Mouse (Mus musculus): ENCODE measurements around the gene Clec2i. TPM values are rescaled to one million over a fixed set of nuclear protein-coding genes. Genes with fewer than 3 reads are reported as not detected.
"Not testable (repeated sequence)": the region's sequence is repeated elsewhere in the genome, so short reads cannot be mapped to it uniquely, and the experiment has no call there.

Clec2i gene
- total RNA-seq (2015): 34.3 and 38.5 TPM in 2 replicates
- 58.0 and 59.7 TPM in 2 replicates for total RNA-seq (2017)

DNA sequence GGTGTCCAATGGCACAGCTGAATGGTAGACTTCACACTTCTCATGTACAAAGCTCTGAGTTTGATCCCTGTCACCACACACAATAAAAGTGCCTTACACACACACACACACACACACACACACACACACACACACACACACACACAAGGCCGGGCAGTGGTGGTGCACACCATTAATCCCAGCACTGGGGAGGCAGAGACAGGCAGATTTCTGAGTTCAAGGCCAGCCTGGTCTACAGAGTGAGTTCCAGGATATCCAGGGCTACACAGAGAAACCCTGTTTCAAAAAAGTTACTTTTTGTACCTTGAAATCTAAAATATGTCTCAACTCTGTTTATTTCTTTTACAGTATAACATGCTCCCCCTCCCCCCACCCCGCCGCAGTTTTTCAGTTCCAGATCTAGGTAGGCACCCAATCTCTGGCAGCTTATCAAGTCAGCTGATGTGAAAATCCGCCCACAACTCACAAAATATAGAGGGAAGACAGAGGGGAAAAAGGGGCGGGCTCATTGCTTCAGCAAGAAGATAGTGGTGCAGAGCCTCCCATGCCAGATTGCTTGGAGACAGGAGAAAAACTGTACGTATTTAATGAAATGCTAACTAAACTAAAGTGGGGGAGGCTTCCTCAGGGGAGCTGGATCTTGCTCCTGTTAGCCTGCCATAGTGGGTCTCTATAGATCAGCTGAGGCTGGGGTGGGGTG is at the start of gene Clec2i:
TSS of gene Clec2i (plus strand) at position 498 of the 700 bp plus-strand sequence.
- peak; percentile 56 for ATAC-seq (ENCODE audit: poor library complexity, severe bottlenecking)

DNA sequence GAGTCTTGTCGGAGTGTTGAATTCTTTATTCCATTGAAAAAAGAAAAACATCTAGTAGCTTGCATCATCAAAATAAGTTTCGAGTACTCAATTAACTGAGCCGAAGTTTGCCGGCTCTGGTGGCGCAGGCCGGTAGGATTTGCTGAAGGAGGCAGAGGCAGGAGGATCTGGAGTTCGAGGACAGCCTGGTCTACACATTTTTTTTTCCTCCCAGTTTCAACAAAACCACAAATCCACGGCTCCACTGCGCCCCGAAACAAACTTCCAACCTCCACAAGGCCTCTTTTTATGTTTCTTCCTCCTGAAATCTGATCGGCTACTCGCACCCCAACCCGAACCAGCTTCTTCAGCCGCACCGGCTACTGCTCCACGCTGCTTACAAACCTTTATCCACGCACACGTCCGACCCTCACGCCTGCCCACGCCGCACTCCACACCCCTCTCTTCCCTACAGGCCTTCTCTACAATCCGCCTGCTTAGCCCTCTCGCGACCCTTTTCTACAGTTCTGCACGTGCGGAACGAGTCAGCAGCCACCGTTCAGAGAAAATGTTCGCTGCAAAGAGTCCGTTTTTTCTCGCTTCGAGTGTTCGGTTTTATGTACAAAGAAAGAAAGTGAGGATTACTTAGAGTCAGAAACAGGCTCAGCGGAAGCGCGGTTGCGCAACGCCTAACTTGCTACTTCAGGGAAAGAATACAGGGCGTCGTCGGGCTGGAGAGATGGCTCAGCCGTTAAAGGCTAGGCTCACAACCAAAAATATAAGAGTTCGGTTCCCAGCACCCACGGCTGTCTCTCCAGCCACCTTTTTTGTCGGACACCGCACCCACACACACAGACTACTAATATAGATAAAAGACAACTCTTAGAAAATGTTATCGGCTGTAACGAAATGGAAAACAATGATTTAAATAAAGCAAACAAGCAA is 48.8 kb upstream of the Clec2i start:
- ATAC-seq (ENCODE audit: poor library complexity, severe bottlenecking): peak; percentile 14

DNA sequence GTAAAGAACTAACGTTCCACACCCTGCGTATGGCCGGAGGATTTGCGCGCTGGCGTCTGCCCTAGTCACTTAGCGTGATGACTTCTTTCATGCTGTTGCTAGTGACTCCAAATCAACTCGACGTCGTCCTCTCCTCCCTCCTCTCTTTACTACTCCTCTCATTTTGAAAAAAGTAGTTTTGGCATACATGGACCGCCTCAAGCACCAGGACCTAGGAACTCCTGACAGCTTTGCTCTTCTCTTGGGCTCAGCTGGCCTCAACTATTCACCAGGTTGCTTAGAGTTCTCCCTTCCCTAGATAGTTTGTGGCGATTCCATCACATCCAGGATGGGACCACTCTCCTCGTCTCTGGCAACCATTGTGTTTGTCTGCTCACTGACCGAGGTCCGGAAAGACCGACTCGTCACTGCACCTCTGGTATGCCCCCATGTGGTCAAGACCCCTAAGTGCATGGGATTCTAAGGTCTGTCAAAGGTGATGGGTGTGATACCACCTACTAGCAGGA is 48.1 kb upstream of the Clec2i start:
- peak; percentile 54 for ATAC-seq (ENCODE audit: poor library complexity, severe bottlenecking)

DNA sequence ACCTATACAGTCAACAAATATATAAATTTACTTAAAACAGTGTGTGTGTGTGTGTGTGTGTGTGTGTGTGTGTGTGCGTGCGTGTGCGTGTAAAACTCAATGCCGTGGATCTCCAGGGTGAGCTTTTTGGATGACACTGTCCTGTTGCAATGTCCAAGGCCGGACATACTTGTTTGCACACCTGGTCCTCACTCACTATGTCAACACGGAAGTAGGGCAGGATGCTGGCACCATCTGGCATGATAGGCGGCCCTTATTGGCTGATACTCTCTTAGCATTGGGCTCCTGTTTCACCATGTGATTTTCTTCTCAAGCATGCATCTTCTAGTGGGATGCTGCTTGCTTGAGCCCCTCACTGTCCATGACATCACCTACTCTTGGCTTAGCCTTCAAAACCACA is 47.5 kb upstream of the Clec2i start:
- ATAC-seq (ENCODE audit: poor library complexity, severe bottlenecking): 0 out of 2 replicates have a peak, but pooled peaks have one; percentile 7

DNA sequence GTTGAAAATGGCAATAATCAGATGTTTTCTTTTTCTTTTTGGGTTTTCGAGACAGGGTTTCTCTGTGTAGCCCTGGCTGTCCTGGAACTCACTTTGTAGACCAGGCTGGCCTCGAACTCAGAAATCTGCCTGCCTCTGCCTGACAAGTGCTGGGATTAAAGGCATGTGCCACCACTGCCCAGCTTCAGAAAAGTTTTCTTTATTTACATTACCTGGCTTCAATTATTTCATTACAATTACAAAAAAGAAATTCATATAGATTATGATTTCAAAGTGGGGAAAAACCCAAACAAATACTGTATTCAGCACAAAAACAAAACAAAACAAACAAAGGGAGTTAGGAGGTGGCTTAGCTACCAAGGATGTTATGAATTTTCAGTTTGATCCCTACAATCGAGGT is 46.7 kb upstream of the Clec2i start:
- ATAC-seq (ENCODE audit: poor library complexity, severe bottlenecking): not testable (repeated sequence)

DNA sequence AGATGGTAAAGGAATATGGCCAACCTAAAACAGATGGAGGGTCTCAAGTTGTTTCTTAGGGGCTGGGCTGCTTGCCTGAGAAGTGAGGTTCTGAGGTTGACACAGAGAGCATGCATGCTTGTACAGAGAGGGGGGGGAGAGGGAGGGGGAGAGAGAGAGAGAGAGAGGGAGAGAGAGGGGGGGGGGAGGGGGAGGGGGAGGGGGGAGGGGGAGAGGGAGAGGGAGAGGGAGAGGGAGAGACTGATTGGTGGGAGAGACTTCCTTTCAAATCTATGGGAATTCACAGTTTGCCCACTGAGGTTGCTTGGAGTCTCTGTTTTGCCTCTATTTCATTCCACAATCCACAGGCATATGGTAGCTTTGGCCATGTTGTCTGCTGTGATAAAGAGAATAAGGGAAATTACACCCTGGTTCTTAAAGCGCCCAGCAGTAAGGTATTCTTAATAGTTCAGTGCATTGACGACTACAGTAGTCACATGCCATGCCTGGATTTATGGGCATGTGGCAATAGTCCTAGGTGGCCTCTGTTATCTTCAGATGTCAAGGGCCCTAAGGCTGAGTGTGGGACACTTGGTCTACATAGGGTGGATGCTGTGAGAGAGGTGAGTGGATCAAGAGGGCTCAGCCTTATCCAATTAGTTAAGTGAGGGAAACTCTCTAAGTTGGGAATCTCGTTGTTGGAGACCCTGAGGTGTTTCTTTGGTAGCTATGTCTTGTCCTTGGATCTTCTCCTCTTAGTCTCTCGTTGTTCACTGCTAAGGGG is 45.9 kb upstream of the Clec2i start:
- no peak for ATAC-seq (ENCODE audit: poor library complexity, severe bottlenecking)

DNA sequence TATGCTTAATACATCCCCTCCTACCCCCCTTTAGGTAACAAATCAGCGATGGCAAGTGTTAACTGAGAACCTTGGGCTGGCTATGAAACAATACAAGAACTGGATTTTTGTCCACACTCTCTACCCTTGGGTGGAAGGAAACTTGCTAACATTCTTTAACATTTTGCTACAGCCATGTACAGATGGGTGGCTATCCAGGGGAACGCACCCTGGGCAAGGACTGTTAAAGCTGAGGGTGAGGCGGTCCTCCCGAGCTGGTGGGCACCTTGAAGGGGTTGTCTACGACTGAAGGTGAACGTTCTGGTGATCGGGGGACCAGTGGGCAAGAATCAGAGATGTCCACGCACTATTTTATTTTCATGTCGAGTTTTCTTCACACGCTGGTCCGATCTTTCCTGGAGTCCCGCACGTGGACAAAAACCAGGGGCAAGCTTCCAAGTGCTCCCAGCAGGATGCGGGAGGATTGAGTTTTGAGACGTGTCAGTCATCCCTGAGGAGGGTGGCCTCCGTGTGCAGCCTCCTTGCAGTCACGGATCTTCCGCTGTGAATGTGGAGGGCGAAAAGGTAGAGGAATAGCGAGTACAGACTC is 44.9 kb upstream of the Clec2i start:
- ATAC-seq (ENCODE audit: poor library complexity, severe bottlenecking): no peak

DNA sequence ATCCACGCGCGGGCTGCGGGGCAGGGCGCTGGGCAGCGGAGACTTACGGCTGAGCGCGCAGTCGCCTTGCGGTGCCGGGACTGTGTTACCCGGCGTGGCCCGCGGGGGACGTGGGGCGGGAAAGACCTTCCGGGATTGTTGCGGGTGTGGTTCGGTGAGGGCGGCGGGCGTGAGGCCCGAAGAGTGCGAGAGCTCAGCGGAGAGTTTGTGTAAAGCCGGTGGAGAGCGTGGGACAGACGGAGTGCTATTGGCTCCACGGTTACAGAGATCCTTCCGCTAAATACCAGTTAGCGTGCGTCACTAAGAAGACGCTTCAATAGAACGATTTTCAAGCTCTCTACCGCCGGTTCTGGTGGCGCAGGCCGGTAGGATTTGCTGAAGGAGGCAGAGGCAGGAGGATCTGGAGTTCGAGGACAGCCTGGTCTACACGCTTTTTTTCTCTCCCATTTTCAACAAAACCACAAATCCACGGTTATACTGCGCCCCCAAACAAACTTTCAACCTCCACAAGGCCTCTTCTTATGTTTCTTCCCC is 44.4 kb upstream of the Clec2i start:
- peak; percentile 51 for ATAC-seq (ENCODE audit: poor library complexity, severe bottlenecking)

DNA sequence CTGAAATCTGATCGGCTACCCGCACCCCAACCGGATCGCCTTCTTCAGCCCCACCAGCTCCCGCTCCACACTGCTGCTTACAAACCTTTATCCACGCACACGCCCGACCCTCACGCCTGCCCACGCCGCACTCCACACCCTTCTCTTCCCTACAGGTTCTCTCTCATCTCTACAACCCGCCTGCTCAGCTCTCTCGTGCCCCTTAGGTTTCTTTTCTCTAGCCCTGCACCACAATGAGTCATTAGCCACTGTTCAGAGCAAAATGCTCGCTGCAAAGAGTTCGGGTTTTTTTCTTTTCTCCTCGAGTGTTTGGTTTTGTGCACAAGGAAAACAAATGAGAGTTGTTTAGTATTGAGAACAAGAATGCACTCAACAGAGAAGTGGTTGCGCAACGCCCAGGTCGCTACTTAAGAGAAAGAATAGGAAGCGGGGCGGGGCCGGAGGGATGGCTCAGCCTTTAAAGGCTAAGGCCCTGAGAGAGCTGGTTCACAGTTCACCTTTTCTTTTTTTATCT is 43.9 kb upstream of the Clec2i start:
- ATAC-seq (ENCODE audit: poor library complexity, severe bottlenecking): peak; percentile 29

DNA sequence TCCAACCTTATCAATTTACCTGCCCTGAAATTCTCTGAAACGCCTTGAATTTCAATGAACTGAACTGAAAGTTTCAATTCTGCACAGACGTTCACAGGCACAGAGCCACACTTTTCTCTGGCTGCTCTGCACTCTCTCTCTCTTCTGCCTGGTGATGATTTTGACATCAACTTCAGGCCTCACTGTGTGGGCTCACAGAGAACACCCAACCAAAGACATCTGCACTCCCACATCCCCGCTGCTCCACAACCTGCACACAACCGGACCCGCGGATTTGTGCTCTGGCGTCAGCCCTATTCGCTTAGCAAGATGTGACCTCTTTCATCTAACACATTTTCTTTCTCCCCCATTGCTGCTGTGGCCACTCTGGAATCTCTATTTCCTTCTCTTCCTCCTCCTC is 43.3 kb upstream of the Clec2i start:
- ATAC-seq (ENCODE audit: poor library complexity, severe bottlenecking): no peak

DNA sequence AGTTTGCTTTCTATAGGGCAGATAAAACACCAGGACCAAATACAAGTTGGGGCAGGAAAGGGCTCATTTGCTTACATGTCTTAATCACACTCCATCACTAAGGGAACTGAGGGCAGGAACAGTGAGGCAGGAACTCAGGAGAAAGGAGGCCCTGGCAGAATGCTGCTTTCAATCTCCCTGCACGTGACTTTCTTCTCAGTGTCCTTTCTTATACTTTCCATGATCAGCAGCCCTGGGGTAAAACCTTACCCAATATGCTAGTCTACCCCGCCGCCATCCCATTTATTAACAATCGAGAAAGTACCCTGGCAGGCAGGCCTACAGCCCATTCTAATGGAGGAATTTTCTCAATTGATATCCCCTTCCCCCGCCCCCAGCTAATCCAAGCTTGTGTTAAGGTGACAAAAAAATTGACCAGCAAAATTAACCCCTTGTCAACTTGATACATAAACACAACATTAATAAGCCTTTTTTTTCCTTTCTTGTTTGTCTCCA is 42.8 kb upstream of the Clec2i start:
- no peak for ATAC-seq (ENCODE audit: poor library complexity, severe bottlenecking)

DNA sequence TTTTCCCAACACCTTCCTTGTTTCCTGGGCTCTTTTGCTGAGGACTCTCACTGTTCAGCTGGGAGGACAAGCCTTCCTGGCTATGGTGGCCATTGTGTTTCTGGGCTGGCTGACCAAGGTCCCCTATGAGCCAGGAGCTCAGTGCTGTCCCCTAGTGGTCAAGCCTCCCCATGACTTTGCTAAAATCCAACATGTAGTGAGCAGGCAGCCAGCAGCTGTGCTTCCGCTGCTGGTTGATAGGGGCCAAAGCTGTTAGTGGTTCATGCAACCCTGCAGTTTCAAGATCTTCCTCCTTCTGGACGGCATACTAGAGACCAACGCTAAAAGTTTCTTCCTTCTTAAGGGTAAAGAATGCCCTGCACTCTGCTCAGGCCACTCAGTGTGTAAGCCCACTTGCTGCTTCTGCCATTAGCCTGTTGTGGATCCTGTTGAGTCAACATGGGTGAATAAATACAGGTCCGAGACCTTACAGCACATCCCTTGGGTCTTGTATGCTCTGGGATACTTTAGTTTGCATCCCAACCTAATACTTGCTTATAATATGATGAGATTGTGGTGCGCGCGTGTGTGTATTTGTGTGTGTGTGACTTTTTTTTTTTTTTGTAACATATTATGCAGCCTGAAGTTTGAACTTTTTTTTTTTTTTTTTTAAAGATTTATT is 41.9 kb upstream of the Clec2i start:
- ATAC-seq (ENCODE audit: poor library complexity, severe bottlenecking): peak; percentile 66

DNA sequence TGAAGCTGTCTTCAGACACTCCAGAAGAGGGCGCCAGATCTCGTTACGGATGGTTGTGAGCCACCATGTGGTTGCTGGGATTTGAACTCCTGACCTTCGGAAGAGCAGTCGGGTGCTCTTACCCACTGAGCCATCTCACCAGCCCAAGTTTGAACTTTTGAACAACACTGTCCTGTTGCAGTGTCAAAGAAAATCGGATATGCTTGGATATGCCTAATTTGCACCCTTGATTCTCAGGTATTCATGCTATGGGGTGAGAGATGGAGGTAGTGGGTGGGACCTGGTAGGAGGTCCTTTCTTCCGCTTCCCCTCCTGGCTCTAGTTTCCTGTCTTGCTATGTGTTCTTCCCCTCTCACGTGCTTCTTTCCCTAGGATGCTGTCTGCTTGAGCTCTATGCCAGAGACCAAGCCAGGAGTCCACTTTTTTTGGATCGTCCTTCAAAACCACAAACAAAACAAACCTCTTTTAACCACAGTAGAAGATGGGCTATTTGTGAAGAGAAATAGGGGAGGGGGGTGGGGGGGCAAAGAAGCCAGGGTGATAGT is 41.3 kb upstream of the Clec2i start:
- no peak for ATAC-seq (ENCODE audit: poor library complexity, severe bottlenecking)

DNA sequence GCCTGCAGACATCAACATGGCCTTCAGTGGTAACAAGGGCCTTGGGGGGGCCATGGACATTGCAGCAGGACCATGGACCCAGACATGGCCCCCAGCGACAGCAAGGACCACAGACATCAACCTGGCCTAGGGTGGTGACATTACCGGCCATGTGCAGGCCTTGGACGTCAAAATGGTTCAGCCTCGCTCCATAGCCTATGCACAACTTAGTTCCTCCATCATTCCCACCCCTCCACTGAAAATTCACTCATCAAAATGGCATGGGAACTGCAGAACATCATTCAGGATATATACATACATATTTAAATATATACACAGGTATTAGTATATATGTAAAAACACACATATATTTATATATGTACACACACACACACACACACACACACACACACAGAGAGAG is 40.0 kb upstream of the Clec2i start:
- ATAC-seq (ENCODE audit: poor library complexity, severe bottlenecking): no peak

DNA sequence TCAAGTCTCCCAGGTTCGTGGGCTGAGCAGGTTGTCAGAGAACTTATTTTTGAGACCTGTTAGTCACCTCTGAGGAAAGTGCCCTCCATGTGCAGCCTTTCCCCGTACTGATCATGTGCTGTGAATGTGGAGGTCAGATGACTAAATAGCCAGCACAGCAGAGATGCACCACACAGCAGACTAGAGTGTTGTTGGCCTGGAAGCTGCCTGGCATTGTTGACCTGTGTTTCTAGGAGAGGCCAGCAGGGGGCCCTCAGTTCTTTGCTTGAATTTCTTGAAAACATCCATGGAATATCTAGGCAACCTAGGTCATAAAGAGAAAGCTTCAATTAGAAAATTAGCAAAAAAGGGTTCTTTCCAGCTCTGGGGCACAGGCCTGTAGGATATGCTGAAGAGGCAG is 37.5 kb upstream of the Clec2i start:
- ATAC-seq (ENCODE audit: poor library complexity, severe bottlenecking): peak; percentile 35

DNA sequence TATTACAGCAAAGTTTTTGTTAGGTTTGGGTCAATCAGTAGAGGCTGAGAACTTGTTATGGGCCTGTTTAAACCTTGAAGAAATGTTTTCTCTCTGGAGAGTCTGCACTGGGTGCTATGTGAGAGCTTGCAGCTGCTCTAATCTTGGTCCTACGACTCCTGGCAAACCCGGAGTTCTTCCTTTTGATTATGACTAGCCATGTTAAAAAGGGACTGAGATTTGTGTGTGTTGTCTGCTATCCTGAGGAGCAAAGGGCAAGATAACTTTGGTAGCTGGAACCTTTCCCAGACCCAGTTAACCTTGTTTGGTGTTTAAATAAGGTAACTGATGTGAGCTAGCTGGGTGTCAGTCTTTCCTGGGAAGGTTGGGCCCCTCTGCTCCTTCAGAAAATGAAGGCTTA is 36.7 kb upstream of the Clec2i start:
- no peak for ATAC-seq (ENCODE audit: poor library complexity, severe bottlenecking)

DNA sequence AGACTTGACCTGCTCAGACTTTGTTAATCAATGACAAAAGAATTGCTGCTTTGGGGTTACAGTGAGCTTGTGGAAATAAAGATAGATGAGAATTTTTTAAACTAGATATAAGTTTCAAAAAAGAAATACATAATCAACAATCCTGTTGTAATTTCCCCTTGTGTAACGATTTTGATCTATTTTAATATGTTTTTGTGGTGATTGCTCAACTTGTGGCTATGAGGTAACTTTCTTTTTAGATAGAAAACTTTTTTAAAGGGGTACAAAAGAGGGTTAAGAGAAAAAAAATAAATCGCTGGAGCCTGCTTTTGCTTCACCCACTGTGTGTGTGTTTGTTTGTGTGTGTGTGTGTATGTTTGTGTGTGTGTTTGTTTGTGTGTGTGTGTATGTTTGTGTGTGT is 36.2 kb upstream of the Clec2i start:
- ATAC-seq (ENCODE audit: poor library complexity, severe bottlenecking): 0 out of 2 replicates have a peak, but pooled peaks have one; percentile 11

DNA sequence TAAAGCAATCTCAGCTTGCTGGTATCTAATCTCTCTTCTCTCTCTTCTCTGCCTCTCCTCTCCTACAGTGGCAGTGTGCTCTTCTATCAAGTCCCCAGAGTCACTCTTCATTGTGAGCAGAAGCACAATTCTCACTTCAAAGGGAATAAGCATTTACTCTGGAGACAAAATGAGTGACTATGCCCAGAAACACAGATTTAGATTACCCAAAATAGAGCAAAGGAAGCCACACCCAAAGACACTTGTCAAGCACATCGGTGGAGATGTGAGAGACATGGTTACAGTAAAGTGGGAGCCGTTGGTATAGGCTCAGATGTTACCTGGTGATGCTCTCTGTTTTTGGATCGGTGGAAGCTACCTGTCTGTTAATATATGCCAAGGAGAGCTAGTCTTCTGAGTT is 34.6 kb upstream of the Clec2i start:
- ATAC-seq (ENCODE audit: poor library complexity, severe bottlenecking): no peak

Data from megakaryocyte, adult 5-6 weeks (primary cell).